Mouse (Mus musculus) cerebellum, adult 2 months (tissue): ENCODE data around the gene Tfcp2.

Source experiments
- CTCF ChIP-seq: fragments of 200-500 bp; IDR thresholded peaks from 2 replicates; pipeline ENCODE4 v1.5.1; 2011; ENCODE audit warnings: low read depth, mild to moderate bottlenecking, control low read depth, low read length, moderate library complexity, borderline replicate concordance; ENCODE audit not compliant: insufficient read depth
- POLR2A ChIP-seq: fragments of 200-500 bp; IDR thresholded peaks from 2 replicates; pipeline ENCODE4 v1.6.1; 2011; ENCODE audit warnings: low read length, control low read depth, borderline replicate concordance; ENCODE audit not compliant: insufficient read depth

DNA sequence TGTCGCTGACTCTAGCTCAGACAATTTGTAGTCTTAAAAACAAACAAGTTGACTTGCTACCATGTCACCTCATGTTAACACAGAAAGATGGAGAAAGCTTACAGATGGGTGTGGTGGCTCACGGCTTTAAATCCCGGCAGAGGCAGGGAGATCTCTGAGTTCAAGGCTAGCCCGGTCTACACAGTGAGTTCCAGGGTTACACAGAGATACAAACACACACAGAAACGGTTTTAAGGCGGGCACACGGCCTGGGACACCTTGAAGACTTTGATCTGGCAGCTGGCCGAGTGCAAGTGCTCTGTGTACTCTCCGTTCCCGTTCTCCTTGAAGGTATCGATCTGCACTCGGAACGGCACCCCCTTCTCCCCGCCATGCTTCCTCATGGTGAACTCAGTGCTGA lies 31.5 kb downstream of the Tfcp2 start:
- TF ChIP-seq POLR2A (no peak), CTCF (no peak)
